Mouse (Mus musculus): ENCODE data around the gene Shank2. TPM values are rescaled to one million over a fixed set of nuclear protein-coding genes. Genes with fewer than 3 reads are reported as not detected.

Shank2 gene
- polyA plus RNA-seq, 1 experiment from 2014 or later, result 0.31 TPM

DNA sequence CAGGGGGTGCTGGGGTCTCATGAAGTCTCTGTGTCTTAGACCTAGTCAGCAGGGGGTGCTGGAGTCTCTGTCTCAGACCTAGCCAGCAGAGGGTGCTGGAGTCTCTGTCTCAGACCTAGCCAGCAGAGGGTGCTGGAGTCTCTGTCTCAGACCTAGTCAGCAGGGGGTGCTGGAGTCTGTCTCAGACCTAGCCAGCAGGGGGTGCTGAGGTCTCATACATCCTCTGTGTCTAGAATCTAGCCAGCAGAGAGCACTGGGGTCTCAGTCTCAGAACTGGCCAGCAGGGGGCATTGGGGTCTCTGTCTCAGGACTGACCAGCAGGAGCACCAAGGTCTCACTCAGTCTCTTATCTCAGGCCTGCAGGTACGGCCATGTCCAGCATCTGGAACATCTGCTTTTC, 79.7 kb downstream of the Shank2 start:
- no peak for DNase-seq (ENCODE audit: low spot score)
- 85% methylated on average over 1 of the region's 1 CpGs for WGBS
- no peaks in the 10 kb centered on the region for H3K27me3 ChIP-seq (ENCODE audit: insufficient read depth, poor library complexity, severe bottlenecking)

DNA sequence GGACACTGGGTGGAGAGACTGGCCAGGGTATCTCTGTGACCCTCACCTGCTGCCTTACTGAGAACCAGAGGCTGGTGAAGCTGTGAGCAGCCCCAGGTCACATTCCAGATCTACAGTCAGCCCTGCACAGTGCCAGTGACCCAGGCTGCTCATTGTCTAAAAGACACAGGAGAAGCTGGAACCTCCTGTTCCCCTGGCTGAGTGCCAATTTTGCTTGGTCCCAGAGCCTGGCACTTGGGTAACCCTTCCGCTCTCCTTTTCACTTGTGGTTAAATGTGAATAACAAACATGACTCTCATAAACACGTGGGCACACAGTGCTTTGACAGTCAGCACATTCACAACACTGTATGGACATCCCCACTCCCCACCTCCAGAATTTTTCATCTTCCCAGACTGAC, 80.2 kb downstream of the Shank2 start:
- no peaks in the 10 kb centered on the region for H3K36me3 ChIP-seq
- WGBS, result 86% methylated on average over 2 of the region's 2 CpGs
- DNase-seq (ENCODE audit: low spot score), result no peak
- no peaks in the 10 kb centered on the region for H3K27me3 ChIP-seq (ENCODE audit: insufficient read depth, poor library complexity, severe bottlenecking)
- no peak overlapping the region for H3K4me3 ChIP-seq
- no peaks in the 10 kb centered on the region for H3K4me1 ChIP-seq
- H3K27ac ChIP-seq, result no peak overlapping the region
- no peaks in the 10 kb centered on the region for H3K9me3 ChIP-seq

More for the DNA sequence above, 79.7 kb downstream of the Shank2 start:
- H3K36me3 ChIP-seq, result no peaks in the 10 kb centered on the region
- no peaks in the 10 kb centered on the region for H3K4me1 ChIP-seq
- H3K9me3 ChIP-seq, result no peaks in the 10 kb centered on the region
- no peak overlapping the region for H3K4me3 ChIP-seq
- H3K27ac ChIP-seq, result no peak overlapping the region

DNA sequence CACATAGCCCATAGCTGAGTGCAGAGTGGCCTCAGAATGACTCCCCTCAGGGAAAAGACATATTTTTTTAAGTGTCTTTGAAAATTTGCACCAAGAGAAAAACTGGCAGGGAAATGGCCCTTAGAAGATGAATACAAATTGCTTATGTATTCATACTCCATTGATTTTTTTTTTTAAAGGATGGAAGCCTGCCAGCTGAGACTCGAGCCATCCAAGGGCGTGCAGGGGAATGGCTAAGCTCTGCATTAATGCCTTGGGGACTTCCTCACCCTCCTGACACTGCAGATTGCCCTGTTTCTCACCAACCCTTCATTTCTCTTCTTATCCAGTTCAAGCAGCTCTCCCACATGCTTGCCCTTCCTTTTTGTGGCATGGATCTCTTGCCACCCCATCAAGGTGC, 85.5 kb downstream of the Shank2 start:
- WGBS, result 69% methylated on average over 2 of the region's 2 CpGs
- Histone ChIP-seq H3K9me3 (no peaks in the 10 kb centered on the region), H3K4me1 (no peaks in the 10 kb centered on the region), H3K36me3 (no peaks in the 10 kb centered on the region), H3K27me3 (ENCODE audit: insufficient read depth, poor library complexity, severe bottlenecking) (no peaks in the 10 kb centered on the region), H3K27ac (no peak overlapping the region), H3K4me3 (no peak overlapping the region)
- no peak for DNase-seq (ENCODE audit: low spot score)

DNA sequence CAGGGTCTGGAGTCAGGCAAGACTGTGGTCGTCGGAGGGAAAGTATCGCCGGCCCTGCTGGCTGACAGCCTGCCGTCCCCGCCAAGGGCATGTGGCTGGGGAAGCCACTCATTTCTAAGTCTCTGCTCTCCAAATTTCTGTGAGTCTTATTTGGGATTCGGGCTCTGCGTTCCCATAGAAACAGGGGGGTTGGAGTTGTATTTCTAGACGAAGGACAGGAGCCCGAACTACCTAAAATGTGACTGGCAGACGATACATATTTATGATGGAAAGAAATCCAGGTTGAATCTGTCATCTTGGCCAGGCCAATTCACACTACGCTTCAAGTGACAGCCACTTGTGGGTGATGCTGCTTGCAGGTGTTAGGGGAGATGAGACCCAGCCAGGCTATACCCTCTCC, 92.4 kb downstream of the Shank2 start:
- Histone ChIP-seq H3K36me3 (no peaks in the 10 kb centered on the region), H3K4me3 (no peak overlapping the region), H3K27me3 (ENCODE audit: insufficient read depth, poor library complexity, severe bottlenecking) (0 out of 2 replicates have a peak, but pooled peaks cover 8% of the 10 kb centered on the region), H3K9me3 (no peaks in the 10 kb centered on the region), H3K27ac (no peak overlapping the region), H3K4me1 (0 out of 2 replicates have a peak, but pooled peaks cover 3% of the 10 kb centered on the region)
- DNase-seq (ENCODE audit: low spot score), result no peak
- 83% methylated on average over 12 of the region's 12 CpGs for whole genome bisulfite sequencing

DNA sequence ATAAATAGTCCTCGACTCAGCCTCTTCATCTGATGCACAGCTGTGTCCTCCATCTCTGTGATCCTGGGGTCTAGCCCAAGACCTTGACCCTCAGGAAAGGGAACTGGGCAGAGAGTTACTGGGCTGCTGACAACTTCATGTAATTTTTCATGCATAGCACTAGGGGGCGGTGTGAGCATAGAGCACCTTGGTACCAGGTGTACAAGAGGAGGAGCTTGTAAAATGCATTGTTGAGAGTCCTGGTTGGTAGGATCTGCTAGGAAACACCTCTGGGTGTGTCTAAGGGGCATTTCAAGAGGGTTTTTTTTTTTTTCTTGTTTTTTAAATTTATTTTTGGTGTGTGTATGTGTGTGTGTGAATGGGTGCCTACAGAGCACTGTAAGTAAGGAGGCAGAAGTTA, 95.6 kb downstream of the Shank2 start:
- Histone ChIP-seq H3K36me3 (no peaks in the 10 kb centered on the region), H3K27ac (no peak overlapping the region), H3K9me3 (no peaks in the 10 kb centered on the region), H3K4me1 (peaks cover 8% of the 10 kb centered on the region), H3K4me3 (no peak overlapping the region), H3K27me3 (ENCODE audit: insufficient read depth, poor library complexity, severe bottlenecking) (0 out of 2 replicates have a peak, but pooled peaks cover 8% of the 10 kb centered on the region)
- no peak for DNase-seq (ENCODE audit: low spot score)
- 8% methylated on average over 2 of the region's 2 CpGs for WGBS

DNA sequence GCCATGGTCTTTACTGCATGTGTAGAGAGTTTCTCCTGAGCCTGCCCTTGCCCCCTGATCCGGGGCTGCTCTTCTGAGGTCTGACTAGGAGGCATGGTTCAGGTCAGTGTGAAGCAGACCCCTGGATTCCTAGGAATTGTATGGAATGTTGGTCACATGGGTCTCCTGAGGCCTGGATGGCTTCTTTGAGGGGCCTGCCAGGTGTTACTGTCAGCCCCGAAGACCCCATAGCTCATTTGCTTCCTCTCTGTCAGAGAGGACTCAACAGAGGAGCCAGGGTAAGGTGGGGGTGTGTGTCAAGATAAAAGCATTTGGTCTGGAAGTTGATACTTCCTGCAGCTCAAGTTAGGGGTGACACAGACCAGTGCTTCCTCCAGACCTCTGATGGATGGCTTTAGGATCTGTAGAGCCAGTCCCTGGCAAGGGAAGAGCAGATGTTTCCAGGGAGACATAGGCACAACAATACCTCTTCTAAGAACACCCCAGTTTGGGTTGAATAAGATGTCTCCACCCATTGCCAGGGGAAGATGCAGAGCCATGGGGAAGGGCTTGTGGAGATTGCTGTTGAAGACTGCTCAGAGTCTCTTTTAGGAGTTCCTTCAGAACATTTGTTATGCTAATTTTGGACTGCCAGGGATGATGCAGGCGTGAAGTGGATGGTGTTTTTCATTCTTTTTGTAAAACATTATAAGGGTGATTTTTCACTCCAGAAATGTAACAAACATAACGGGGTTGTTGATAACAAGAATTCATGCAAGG, 100.7 kb downstream of the Shank2 start:
- Histone ChIP-seq H3K4me3 (no peak overlapping the region), H3K9me3 (no peaks in the 10 kb centered on the region), H3K27ac (no peak overlapping the region), H3K4me1 (peaks cover 7% of the 10 kb centered on the region), H3K27me3 (ENCODE audit: insufficient read depth, poor library complexity, severe bottlenecking) (no peaks in the 10 kb centered on the region), H3K36me3 (no peaks in the 10 kb centered on the region)
- 45% methylated on average over 4 of the region's 4 CpGs for WGBS
- DNase-seq (ENCODE audit: low spot score), result no peak

DNA sequence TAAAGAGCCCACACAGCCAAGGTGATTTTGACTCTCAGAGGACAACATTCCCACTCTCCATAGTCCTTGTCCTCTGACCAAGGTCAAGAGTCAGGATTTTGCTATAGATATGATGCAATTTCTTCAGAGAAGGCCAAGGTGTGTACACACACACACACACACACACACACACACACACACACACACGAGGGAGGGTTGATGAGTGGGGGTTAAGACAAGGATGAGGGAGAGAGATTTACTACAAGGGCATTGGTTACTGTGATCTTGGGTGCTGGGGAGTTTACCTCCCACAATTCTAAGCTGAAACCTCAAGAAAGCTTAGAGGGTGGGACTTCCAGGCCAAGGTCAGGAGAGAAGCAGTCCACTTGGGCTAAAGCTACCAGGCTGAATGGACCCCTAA, 104.2 kb downstream of the Shank2 start:
- Histone ChIP-seq H3K27me3 (ENCODE audit: insufficient read depth, poor library complexity, severe bottlenecking) (peaks cover 7% of the 10 kb centered on the region; the same call in 1 of the 2 replicates), H3K4me1 (peaks cover 7% of the 10 kb centered on the region), H3K27ac (no peak overlapping the region), H3K4me3 (no peak overlapping the region), H3K36me3 (no peaks in the 10 kb centered on the region), H3K9me3 (no peaks in the 10 kb centered on the region)
- no peak for DNase-seq (ENCODE audit: low spot score)
- 50% methylated on average over 1 of the region's 1 CpGs for whole genome bisulfite sequencing

DNA sequence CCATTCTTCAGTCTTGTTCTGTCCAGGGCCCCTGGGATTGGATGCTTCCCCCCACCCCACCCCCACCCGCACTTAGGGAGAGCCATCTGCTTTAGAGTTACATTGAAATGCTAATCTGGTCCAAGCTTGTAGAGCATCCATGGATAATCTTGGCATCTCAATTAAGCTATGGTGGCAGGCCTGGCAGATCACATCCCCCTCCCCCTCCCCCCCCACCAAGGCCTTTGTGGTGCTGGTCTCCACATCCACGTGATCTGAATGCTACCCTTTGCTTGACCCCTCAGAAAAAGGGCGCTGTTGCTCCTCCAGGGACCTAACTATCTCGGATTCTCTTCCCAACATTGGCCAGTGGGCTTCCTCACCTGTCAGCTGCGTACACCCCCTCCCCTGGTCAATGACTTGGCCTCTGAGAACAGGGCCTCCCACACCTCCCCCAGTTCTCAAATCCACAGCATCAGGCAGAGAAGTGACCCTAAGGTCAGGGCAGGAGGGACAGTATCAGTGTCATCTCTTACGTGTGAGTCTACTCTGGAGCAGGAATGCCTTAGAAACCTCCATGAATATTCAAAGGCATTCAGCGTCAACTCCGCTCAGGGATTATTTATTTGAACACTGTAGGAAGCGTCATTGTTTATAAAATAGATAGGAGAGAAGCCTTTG, 104.8 kb downstream of the Shank2 start:
- Histone ChIP-seq H3K27ac (no peak overlapping the region), H3K4me1 (peaks cover 10% of the 10 kb centered on the region), H3K27me3 (ENCODE audit: insufficient read depth, poor library complexity, severe bottlenecking) (peaks cover 11% of the 10 kb centered on the region; the same call in 1 of the 2 replicates), H3K4me3 (no peak overlapping the region), H3K36me3 (no peaks in the 10 kb centered on the region), H3K9me3 (no peaks in the 10 kb centered on the region)
- DNase-seq (ENCODE audit: low spot score), result no peak
- 35% methylated on average over 9 of the region's 9 CpGs for WGBS

DNA sequence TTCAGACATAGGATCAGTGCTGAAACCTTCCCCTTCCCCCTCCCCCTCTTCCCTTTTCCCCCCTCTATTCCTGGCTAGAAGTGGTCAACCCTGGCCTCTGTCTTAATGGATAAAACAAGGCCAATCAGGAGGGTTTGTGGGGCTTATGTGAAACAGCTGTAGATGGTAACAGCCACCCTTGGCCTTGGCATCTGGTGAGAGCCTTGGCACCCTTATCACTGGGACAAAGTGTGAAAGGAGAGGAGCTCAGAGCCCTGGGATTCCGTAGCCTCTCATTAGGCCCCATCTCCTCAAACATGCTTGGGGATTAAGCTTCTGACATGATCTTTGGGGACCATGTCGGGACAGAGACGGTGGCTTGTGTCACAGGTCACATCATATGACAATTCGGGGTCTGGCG, 106.4 kb downstream of the Shank2 start:
- H3K4me1 ChIP-seq, result 0 out of 2 replicates have a peak, but pooled peaks cover 3% of the 10 kb centered on the region
- H3K9me3 ChIP-seq, result no peaks in the 10 kb centered on the region
- H3K4me3 ChIP-seq, result no peak overlapping the region
- DNase-seq (ENCODE audit: low spot score), result no peak
- no peaks in the 10 kb centered on the region for H3K36me3 ChIP-seq
- H3K27me3 ChIP-seq (ENCODE audit: insufficient read depth, poor library complexity, severe bottlenecking), result peaks cover 17% of the 10 kb centered on the region; the same call in 1 of the 2 replicates
- no peak overlapping the region for H3K27ac ChIP-seq
- WGBS, result 86% methylated on average over 5 of the region's 5 CpGs

DNA sequence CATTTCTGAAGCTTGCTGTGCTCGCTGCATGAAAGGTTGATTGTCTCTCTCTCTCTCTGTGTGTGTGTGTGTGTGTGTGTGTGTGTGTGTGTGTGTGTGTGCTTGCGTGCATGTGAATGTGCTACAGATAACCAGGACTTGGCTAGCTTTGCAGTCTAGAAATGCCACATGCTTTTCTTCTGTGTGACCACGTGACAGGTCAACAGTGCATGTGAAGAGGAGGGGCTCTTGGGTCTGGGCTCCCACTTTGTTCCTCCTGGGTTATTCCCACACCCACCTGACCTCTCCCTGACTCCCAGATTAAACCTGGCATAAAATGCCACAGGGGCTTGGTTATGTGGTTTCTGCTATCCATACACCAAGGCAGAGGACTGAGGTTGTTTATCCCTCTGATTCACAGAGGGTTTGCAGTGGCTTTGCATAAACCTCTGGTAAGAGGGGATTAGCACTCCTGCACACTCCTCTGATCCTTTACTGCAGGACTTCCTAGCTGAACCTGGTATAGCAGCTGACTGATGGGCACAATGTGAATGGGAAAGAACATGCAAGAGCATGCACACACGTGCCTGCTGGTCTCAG, 109.4 kb downstream of the Shank2 start:
- no peaks in the 10 kb centered on the region for H3K36me3 ChIP-seq
- 57% methylated on average over 4 of the region's 4 CpGs for WGBS
- no peak for DNase-seq (ENCODE audit: low spot score)
- no peak overlapping the region for H3K4me3 ChIP-seq
- peaks cover 17% of the 10 kb centered on the region; the same call in 1 of the 2 replicates for H3K27me3 ChIP-seq (ENCODE audit: insufficient read depth, poor library complexity, severe bottlenecking)
- no peaks in the 10 kb centered on the region for H3K9me3 ChIP-seq
- no peak overlapping the region for H3K27ac ChIP-seq
- H3K4me1 ChIP-seq, result 0 out of 2 replicates have a peak, but pooled peaks cover 3% of the 10 kb centered on the region

DNA sequence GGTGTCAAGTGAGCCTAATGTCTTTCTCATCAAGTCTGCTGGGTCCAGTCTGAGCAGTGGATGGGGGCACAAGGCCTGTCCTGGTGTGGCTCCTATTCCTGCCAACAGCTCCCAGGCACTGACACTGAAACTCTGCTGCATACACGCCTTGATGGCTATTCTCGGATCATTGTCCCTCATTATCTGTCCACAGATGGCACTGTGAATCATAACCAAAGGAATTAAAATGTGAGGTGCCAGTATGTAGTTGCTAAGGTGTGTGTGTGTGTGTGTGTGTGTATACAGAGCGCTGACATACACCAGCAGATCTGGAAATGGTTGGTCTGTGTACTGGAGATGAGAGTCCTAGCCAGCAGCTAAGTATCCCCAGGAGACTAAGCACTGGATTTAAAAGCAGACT, 110.3 kb downstream of the Shank2 start:
- DNase-seq (ENCODE audit: low spot score), result no peak
- 0 out of 2 replicates have a peak, but pooled peaks cover 3% of the 10 kb centered on the region for H3K4me1 ChIP-seq
- WGBS, result 68% methylated on average over 3 of the region's 3 CpGs

DNA sequence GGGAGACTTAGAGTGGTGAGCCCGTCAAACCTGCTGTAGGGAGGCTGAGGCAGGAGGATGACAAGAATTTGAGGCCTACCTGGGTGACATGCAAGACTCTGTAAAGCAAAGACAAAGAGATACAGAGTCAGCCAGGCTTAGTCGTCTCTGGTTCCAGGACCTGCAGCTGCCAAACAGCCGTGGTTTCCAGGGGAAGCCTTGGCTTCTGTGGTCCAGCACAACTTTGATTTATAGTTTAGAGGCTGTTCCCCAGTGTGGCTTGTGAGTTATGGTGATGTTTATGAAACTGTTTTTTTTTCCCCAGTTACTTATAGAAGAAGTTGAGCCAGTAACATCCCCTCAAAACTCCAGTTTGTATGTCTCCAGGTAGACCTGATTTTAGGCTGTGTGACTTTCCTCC, 112.5 kb downstream of the Shank2 start:
- Histone ChIP-seq H3K4me1 (0 out of 2 replicates have a peak, but pooled peaks cover 3% of the 10 kb centered on the region), H3K27ac (no peak overlapping the region), H3K36me3 (no peaks in the 10 kb centered on the region), H3K4me3 (no peak overlapping the region), H3K9me3 (no peaks in the 10 kb centered on the region), H3K27me3 (ENCODE audit: insufficient read depth, poor library complexity, severe bottlenecking) (peaks cover 18% of the 10 kb centered on the region; the same call in 1 of the 2 replicates)
- WGBS, result 80% methylated on average over 3 of the region's 3 CpGs
- DNase-seq (ENCODE audit: low spot score), result no peak

More for the DNA sequence above, 110.3 kb downstream of the Shank2 start:
- Histone ChIP-seq H3K27ac (no peak overlapping the region), H3K9me3 (no peaks in the 10 kb centered on the region), H3K4me3 (no peak overlapping the region), H3K27me3 (ENCODE audit: insufficient read depth, poor library complexity, severe bottlenecking) (peaks cover 17% of the 10 kb centered on the region; the same call in 1 of the 2 replicates), H3K36me3 (no peaks in the 10 kb centered on the region)

DNA sequence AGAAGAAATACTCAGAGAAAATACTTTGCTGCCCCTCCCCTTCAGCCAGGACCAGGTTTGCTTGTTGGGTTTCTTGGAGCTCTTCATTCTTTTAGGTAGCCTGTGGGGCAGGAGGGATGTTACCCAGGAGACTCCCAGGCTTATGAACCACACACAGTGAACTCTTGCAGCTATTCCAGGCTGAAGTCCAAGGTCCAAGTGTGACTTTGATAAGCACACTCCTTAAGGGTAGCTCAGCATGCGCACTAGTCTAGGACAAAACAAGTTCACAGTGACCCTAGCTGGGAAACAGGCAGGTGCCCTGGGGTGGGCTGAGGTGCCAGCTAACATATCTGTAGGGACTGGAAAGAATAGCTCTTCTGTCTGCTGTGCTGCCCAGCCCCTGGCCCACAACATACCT, 117.8 kb downstream of the Shank2 start:
- peaks cover 6% of the 10 kb centered on the region; the same call in 1 of the 2 replicates for H3K27me3 ChIP-seq (ENCODE audit: insufficient read depth, poor library complexity, severe bottlenecking)
- 0 out of 2 replicates have a peak, but pooled peaks cover 3% of the 10 kb centered on the region for H3K4me1 ChIP-seq
- WGBS, result 81% methylated on average over 1 of the region's 1 CpGs
- no peaks in the 10 kb centered on the region for H3K9me3 ChIP-seq
- H3K4me3 ChIP-seq, result no peak overlapping the region
- no peak overlapping the region for H3K27ac ChIP-seq
- DNase-seq (ENCODE audit: low spot score), result no peak
- no peaks in the 10 kb centered on the region for H3K36me3 ChIP-seq

All from heart, embryonic 10.5 days (tissue).